Mouse (Mus musculus) stomach, postnatal 0 days (tissue): Measurements from ENCODE around the gene Nlrc5. TPM values are rescaled to one million over a fixed set of nuclear protein-coding genes. Genes with fewer than 3 reads are reported as not detected.

Experiments
- ATAC-seq: fragments of 200-750 bp; cut with Nextera tagmentation; 2 replicates; pipeline ENCODE4 v1.8.0; 2017; ENCODE audit not compliant: low FRiP score, low TSS enrichment
- DNase-seq: peaks from one replicate; pipeline ENCODE4 v3.0.0-alpha.2; 2016; ENCODE audit warnings: low spot score
- H3K27ac ChIP-seq: fragments of 300-500 bp; sonication (generic); replicated peaks from 2 replicates; pipeline ENCODE4 v1.5.1; 2014; ENCODE audit warnings: mild to moderate bottlenecking, control low read depth
- H3K27me3 ChIP-seq: fragments of 300-500 bp; sonication (generic); 2 replicates; pipeline ENCODE4 v1.6.1; 2014; ENCODE audit warnings: low read length; ENCODE audit not compliant: control insufficient read depth, insufficient read depth
- H3K36me3 ChIP-seq: fragments of 300-500 bp; sonication (generic); 2 replicates; pipeline ENCODE4 v1.6.1; 2014; ENCODE audit warnings: low read length, mixed read lengths; ENCODE audit not compliant: control insufficient read depth, insufficient read depth
- H3K4me1 ChIP-seq: fragments of 300-500 bp; sonication (generic); replicated peaks from 2 replicates; pipeline ENCODE4 v1.6.1; 2014; ENCODE audit warnings: antibody characterized with exemption; ENCODE audit not compliant: control insufficient read depth, insufficient read depth
- H3K4me2 ChIP-seq: fragments of 300-500 bp; sonication (generic); replicated peaks from 2 replicates; pipeline ENCODE4 v1.6.1; 2014; ENCODE audit warnings: low read depth, mild to moderate bottlenecking, control low read depth, moderate library complexity
- H3K4me3 ChIP-seq: fragments of 300-500 bp; sonication (generic); 2 replicates; pipeline ENCODE4 v1.5.1; 2014; ENCODE audit warnings: low read depth, low read length, control low read depth
- H3K9ac ChIP-seq: fragments of 300-500 bp; sonication (generic); 2 replicates; pipeline ENCODE4 v1.6.1; 2014; ENCODE audit warnings: mild to moderate bottlenecking, low read length, control low read depth, mixed read lengths
- H3K9me3 ChIP-seq: fragments of 300-500 bp; sonication (generic); 2 replicates; pipeline ENCODE4 v1.6.1; 2016; ENCODE audit warnings: low read length; ENCODE audit not compliant: control insufficient read depth
- CTCF ChIP-seq: IDR thresholded peaks from 2 replicates; pipeline ENCODE4 v1.5.1; 2016; ENCODE audit warnings: antibody characterized with exemption, low read depth, mild to moderate bottlenecking, moderate library complexity
- EP300 ChIP-seq: optimal IDR thresholded peaks from 2 replicates; pipeline ENCODE3; 2016; ENCODE audit warnings: antibody characterized with exemption
- WGBS: fragments of 180-500 bp; shearing (Covaris S2); extraction: QIAGEN DNeasy Blood & Tissue Kit; methylation state at CpG from one replicate; pipeline ENCODE4 v1.1.7; 2014; 5-methylcytosine and 5-hydroxymethylcytosine counted together
- polyA plus RNA-seq: library from polyadenylated mRNA; unstranded; fragments of >200 nt; fragmentation: Nextera tagmentation; extraction: Ambion mirVana; gene quantifications from 2 replicates; pipeline ENCODE4 v1.2.1, GENCODE M21; 2015

The Nlrc5 gene
- polyA plus RNA-seq, 1 experiment from 2014 or later: 0.44 TPM

GRCm38 (mm10) chr8:94540889-94541795 lies 107.0 kb downstream of the Nlrc5 start:
- no peaks in the 10 kb centered on the region for H3K27me3 ChIP-seq
- H3K36me3 ChIP-seq: no peaks in the 10 kb centered on the region
- no peak for ATAC-seq
- no peak overlapping the region for H3K27ac ChIP-seq
- no peak overlapping the region for H3K4me2 ChIP-seq
- H3K4me3 ChIP-seq: no peak overlapping the region
- H3K4me1 ChIP-seq: no peaks in the 10 kb centered on the region
- no peaks in the 10 kb centered on the region for H3K9me3 ChIP-seq
- TF ChIP-seq EP300 (no peak), CTCF (no peak)
- no peak overlapping the region for H3K9ac ChIP-seq
- peak; percentile 29 for DNase-seq
- WGBS: 55% methylated on average over 16 of the region's 18 CpGs

GRCm38 (mm10) chr8:94543981-94544380 lies 109.8 kb downstream of the Nlrc5 start:
- Histone ChIP-seq H3K4me2 (no peak overlapping the region), H3K9ac (no peak overlapping the region), H3K36me3 (no peaks in the 10 kb centered on the region), H3K9me3 (no peaks in the 10 kb centered on the region), H3K4me3 (no peak overlapping the region), H3K27ac (no peak overlapping the region), H3K27me3 (no peaks in the 10 kb centered on the region), H3K4me1 (no peaks in the 10 kb centered on the region)
- ATAC-seq: no peak
- 62% methylated on average over 8 of the region's 8 CpGs for WGBS
- DNase-seq: no peak
- no peak for TF ChIP-seq CTCF
- TF ChIP-seq EP300: no peak

DNA sequence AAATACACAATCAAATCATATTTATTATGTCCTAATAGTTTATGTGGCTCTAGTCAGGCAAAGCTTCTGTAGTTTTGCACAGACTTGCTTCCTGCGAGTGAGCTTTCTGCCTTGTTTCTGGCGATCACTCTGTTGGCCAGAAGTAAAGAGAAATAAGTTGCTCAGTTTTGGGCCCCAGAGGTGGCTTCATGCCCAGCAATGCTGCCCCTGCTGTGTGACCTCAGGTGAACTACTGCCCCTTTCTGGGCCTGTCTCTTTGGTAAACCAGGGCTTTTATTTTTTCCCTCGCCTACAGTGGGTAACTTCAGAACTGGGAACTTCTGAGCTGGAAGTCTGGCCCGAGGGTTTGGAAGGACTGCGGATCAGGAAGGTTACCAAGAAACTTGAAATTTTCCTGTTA lies 114.9 kb downstream of the Nlrc5 start:
- no peaks in the 10 kb centered on the region for H3K4me1 ChIP-seq
- H3K9me3 ChIP-seq: no peaks in the 10 kb centered on the region
- no peak overlapping the region for H3K4me3 ChIP-seq
- no peaks in the 10 kb centered on the region for H3K27me3 ChIP-seq
- no peak overlapping the region for H3K9ac ChIP-seq
- H3K4me2 ChIP-seq: no peak overlapping the region
- TF ChIP-seq CTCF (no peak), EP300 (no peak)
- DNase-seq (no peak), ATAC-seq (no peak)
- 75% methylated on average over 5 of the region's 5 CpGs for WGBS
- no peak overlapping the region for H3K27ac ChIP-seq
- H3K36me3 ChIP-seq: no peaks in the 10 kb centered on the region

GRCm38 (mm10) chr8:94549482-94549881 lies 115.3 kb downstream of the Nlrc5 start:
- H3K36me3 ChIP-seq: no peaks in the 10 kb centered on the region

DNA sequence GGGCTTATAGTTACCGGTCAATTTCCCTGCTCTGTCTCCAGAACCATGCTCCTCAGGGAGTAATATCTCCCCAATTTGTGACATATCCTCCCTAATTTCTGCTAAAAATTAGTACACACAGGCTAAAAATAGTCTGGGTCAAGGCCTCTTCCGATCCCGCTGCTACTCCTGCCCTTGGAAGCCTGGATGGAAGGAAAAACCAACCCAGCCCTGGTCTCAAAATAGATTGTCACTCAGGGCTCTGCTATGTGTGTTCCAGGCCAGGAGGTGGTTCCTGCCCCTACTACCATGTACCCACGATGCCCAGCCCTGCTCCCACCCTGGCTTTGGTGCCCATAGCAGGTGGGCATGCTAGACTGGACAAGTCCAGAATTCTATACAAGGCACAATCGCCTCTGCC lies 115.8 kb downstream of the Nlrc5 start:
- Histone ChIP-seq H3K36me3 (no peaks in the 10 kb centered on the region), H3K9me3 (no peaks in the 10 kb centered on the region), H3K4me1 (no peaks in the 10 kb centered on the region), H3K4me3 (no peak overlapping the region), H3K27me3 (no peaks in the 10 kb centered on the region), H3K27ac (no peak overlapping the region), H3K4me2 (no peak overlapping the region), H3K9ac (no peak overlapping the region)
- no peak for TF ChIP-seq EP300
- TF ChIP-seq CTCF: no peak
- ATAC-seq: no peak
- 82% methylated on average over 5 of the region's 5 CpGs for WGBS
- DNase-seq: no peak

More at GRCm38 (mm10) chr8:94549482-94549881, 115.3 kb downstream of the Nlrc5 start:
- no peaks in the 10 kb centered on the region for H3K9me3 ChIP-seq
- no peaks in the 10 kb centered on the region for H3K4me1 ChIP-seq
- H3K4me2 ChIP-seq: no peak overlapping the region
- DNase-seq: no peak
- H3K27me3 ChIP-seq: no peaks in the 10 kb centered on the region
- H3K27ac ChIP-seq: no peak overlapping the region
- no peak for ATAC-seq
- no peak for TF ChIP-seq EP300
- TF ChIP-seq CTCF: no peak
- 55% methylated on average over 5 of the region's 5 CpGs for WGBS
- no peak overlapping the region for H3K4me3 ChIP-seq
- H3K9ac ChIP-seq: no peak overlapping the region
